8 mouse cellular contexts compared by ENCODE assay signal in the genomic region with DNA sequence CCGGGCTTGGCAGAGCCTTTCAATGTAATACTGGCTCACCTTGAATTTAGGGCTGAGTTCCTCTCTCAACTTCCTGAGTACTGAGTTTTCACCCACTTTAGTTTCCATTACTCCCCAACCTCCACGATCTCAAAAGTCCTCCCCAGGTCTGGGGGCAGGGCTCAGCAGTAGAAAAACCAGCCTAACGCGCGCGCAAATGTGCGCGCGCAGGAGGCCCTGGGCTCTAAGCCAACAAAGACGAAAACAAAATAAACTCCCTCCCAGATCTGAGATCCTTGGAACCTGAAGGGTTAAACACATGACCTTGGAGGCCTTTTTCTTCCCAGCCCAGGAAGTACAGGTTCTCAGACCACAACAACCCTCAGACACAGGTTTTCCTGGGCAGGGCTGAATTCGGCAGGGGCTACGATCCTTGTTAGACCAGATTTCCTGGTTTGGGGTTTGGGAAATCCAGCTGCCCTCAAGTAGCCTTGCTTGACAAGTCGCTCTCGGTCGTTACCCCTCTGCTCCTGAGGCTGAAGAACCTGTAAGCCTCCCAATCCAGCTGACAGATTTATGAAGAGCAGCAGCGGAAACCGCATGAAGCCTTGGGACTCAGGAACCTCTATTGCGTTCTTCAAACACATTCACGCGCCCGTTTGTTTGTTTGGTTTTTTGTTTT. TPM values are rescaled to one million over a fixed set of nuclear protein-coding genes. Genes with fewer than 3 reads are reported as not detected.
DNase-seq lines count a peak whose midpoint lies in the region; ATAC-seq lines count a peak whose summit lies in the region.

No protein-coding gene starts in this region.

- H3K27ac ChIP-seq in midbrain, embryonic 14.5 days (replicated peaks; ENCODE audit: low read depth, low read length) = no peak overlapping the region
- no peak overlapping the region for H3K27ac ChIP-seq in midbrain, embryonic 11.5 days (ENCODE audit: low read depth, low read length)
- peak overlapping the region; percentile 63 for H3K27ac ChIP-seq in embryonic facial prominence, embryonic 14.5 days (replicated peaks; ENCODE audit: low read depth, low read length)
- peak overlapping the region; percentile 77 for H3K27ac ChIP-seq in intestine, embryonic 15.5 days
- H3K27ac ChIP-seq in midbrain, embryonic 13.5 days = no peak overlapping the region

- H3K4me3 ChIP-seq in midbrain, embryonic 14.5 days (replicated peaks; ENCODE audit: low read depth, low read length) = no peak overlapping the region
- no peak overlapping the region for H3K4me3 ChIP-seq in midbrain, embryonic 11.5 days (ENCODE audit: low read depth, low read length)
- peak overlapping the region; percentile 23 for H3K4me3 ChIP-seq in embryonic facial prominence, embryonic 14.5 days (ENCODE audit: low read depth, low read length)
- peak overlapping the region; percentile 29 for H3K4me3 ChIP-seq in intestine, embryonic 15.5 days (replicated peaks)
- no peak overlapping the region for H3K4me3 ChIP-seq in midbrain, embryonic 13.5 days (replicated peaks)

- no peak overlapping the region for H3K9ac ChIP-seq in midbrain, embryonic 14.5 days (replicated peaks; ENCODE audit: low read length)
- H3K9ac ChIP-seq in midbrain, embryonic 11.5 days (ENCODE audit: low read length) = no peak overlapping the region
- peak overlapping the region; percentile 20; the same call in 1 of the 2 replicates for H3K9ac ChIP-seq in embryonic facial prominence, embryonic 14.5 days (ENCODE audit: low read depth, low read length)
- H3K9ac ChIP-seq in intestine, embryonic 15.5 days = peak overlapping the region; percentile 31; the same call in 1 of the 2 replicates
- no peak overlapping the region for H3K9ac ChIP-seq in midbrain, embryonic 13.5 days (replicated peaks)

- H3K36me3 ChIP-seq in midbrain, embryonic 14.5 days (ENCODE audit: control insufficient read depth, insufficient read depth, low read length) = no peaks in the 10 kb centered on the region
- H3K36me3 ChIP-seq in midbrain, embryonic 11.5 days (ENCODE audit: control insufficient read depth, insufficient read depth, low read length) = no peaks in the 10 kb centered on the region
- no peaks in the 10 kb centered on the region for H3K36me3 ChIP-seq in embryonic facial prominence, embryonic 14.5 days (ENCODE audit: control insufficient read depth, insufficient read depth, low read length)
- no peaks in the 10 kb centered on the region for H3K36me3 ChIP-seq in intestine, embryonic 15.5 days
- no peaks in the 10 kb centered on the region for H3K36me3 ChIP-seq in midbrain, embryonic 13.5 days

- H3K9me3 ChIP-seq in midbrain, embryonic 14.5 days (ENCODE audit: control insufficient read depth, low read length) = no peaks in the 10 kb centered on the region
- no peaks in the 10 kb centered on the region for H3K9me3 ChIP-seq in midbrain, embryonic 11.5 days (ENCODE audit: control insufficient read depth, low read length)
- no peaks in the 10 kb centered on the region for H3K9me3 ChIP-seq in embryonic facial prominence, embryonic 14.5 days (ENCODE audit: control insufficient read depth, low read length)
- no peaks in the 10 kb centered on the region for H3K9me3 ChIP-seq in intestine, embryonic 15.5 days
- no peaks in the 10 kb centered on the region for H3K9me3 ChIP-seq in midbrain, embryonic 13.5 days

- H3K4me2 ChIP-seq in midbrain, embryonic 14.5 days (ENCODE audit: low read length) = no peak overlapping the region
- H3K4me2 ChIP-seq in midbrain, embryonic 11.5 days = no peak overlapping the region
- peak overlapping the region; percentile 47 for H3K4me2 ChIP-seq in embryonic facial prominence, embryonic 14.5 days (ENCODE audit: low read depth, low read length)
- H3K4me2 ChIP-seq in intestine, embryonic 15.5 days (replicated peaks) = peak overlapping the region; percentile 64
- H3K4me2 ChIP-seq in midbrain, embryonic 13.5 days (replicated peaks) = no peak overlapping the region

- ATAC-seq in midbrain, embryonic 14.5 days (ENCODE audit: low FRiP score, low TSS enrichment) = no peak
- no peak for ATAC-seq in midbrain, embryonic 11.5 days (ENCODE audit: low FRiP score)
- ATAC-seq in embryonic facial prominence, embryonic 14.5 days (ENCODE audit: low read depth) = peak; percentile 53; the same call in 1 of the 2 replicates
- peak; percentile 48 for ATAC-seq in intestine, embryonic 15.5 days
- no peak for ATAC-seq in midbrain, embryonic 13.5 days

- H3K4me1 ChIP-seq in midbrain, embryonic 14.5 days (ENCODE audit: control insufficient read depth, insufficient read depth, low read length) = 0 out of 2 replicates have a peak, but pooled peaks cover 5% of the 10 kb centered on the region
- H3K4me1 ChIP-seq in midbrain, embryonic 11.5 days (ENCODE audit: control insufficient read depth, insufficient read depth, low read length) = peaks cover 4% of the 10 kb centered on the region; the same call in 1 of the 2 replicates
- peaks cover 8% of the 10 kb centered on the region; the same call in 1 of the 2 replicates for H3K4me1 ChIP-seq in embryonic facial prominence, embryonic 14.5 days (ENCODE audit: control insufficient read depth, insufficient read depth, low read length)
- H3K4me1 ChIP-seq in intestine, embryonic 15.5 days (replicated peaks) = peaks cover 10% of the 10 kb centered on the region
- H3K4me1 ChIP-seq in midbrain, embryonic 13.5 days (replicated peaks) = peaks cover 7% of the 10 kb centered on the region

- 61% methylated on average over 21 of the region's 21 CpGs for WGBS in midbrain, embryonic 14.5 days
- WGBS in midbrain, embryonic 11.5 days = 61% methylated on average over 21 of the region's 21 CpGs
- WGBS in embryonic facial prominence, embryonic 14.5 days = 40% methylated on average over 21 of the region's 21 CpGs
- WGBS in intestine, embryonic 15.5 days = 23% methylated on average over 21 of the region's 21 CpGs
- WGBS in midbrain, embryonic 13.5 days = 60% methylated on average over 21 of the region's 21 CpGs

- DNase-seq in midbrain, embryonic 14.5 days = peak; percentile 12
- DNase-seq in midbrain, embryonic 11.5 days (ENCODE audit: low spot score, missing footprints) = no peak
- DNase-seq in embryonic facial prominence, embryonic 14.5 days (ENCODE audit: low spot score) = peak; percentile 79
- peak; percentile 68 to 84 for DNase-seq in lung, adult 18-20 months
- peak; percentile 32 for DNase-seq in spleen, adult 12 weeks (ENCODE audit: low spot score)
- no peak for DNase-seq in cerebellum, adult 11-12 months

- no peaks in the 10 kb centered on the region for H3K27me3 ChIP-seq in midbrain, embryonic 14.5 days (ENCODE audit: control insufficient read depth, insufficient read depth, low read length)
- H3K27me3 ChIP-seq in midbrain, embryonic 11.5 days (ENCODE audit: control insufficient read depth, insufficient read depth, low read length) = no peaks in the 10 kb centered on the region
- no peaks in the 10 kb centered on the region for H3K27me3 ChIP-seq in embryonic facial prominence, embryonic 14.5 days (replicated peaks; ENCODE audit: control insufficient read depth, insufficient read depth, low read length)
- H3K27me3 ChIP-seq in intestine, embryonic 15.5 days (replicated peaks) = no peaks in the 10 kb centered on the region
- no peaks in the 10 kb centered on the region for H3K27me3 ChIP-seq in midbrain, embryonic 13.5 days

RNA-seq across cellular contexts. Expression of a gene that starts 45.6 kb away (rescaled TPM):
- 500 and 547 TPM in 2 replicates for polyA plus RNA-seq in midbrain, embryonic 14.5 days (2014; fragmentation: Nextera tagmentation; extraction: Ambion mirVana)
- polyA plus RNA-seq in midbrain, embryonic 11.5 days (2014; fragmentation: Nextera tagmentation; extraction: Ambion mirVana) = 532 and 574 TPM in 2 replicates
- polyA plus RNA-seq in embryonic facial prominence, embryonic 14.5 days (2014; fragmentation: Nextera tagmentation; extraction: Ambion mirVana) = 490 and 495 TPM in 2 replicates
- 459 and 464 TPM in 2 replicates for polyA plus RNA-seq in intestine, embryonic 15.5 days (2015; fragmentation: Nextera tagmentation; extraction: Ambion mirVana)
- polyA plus RNA-seq in midbrain, embryonic 13.5 days (2015; fragmentation: Nextera tagmentation; extraction: Ambion mirVana) = 511 and 563 TPM in 2 replicates

Comparison
In these comparisons a context has a peak if more than half of its experiments do, and no peak if none do; other contexts are left out.
1. DNase-seq: peak in midbrain, embryonic 14.5 days (single experiment), embryonic facial prominence, embryonic 14.5 days (single experiment), lung, adult 18-20 months (2 of 2) and spleen, adult 12 weeks (single experiment); none in midbrain, embryonic 11.5 days (single experiment) and cerebellum, adult 11-12 months (single experiment).
2. ATAC-seq: peak in embryonic facial prominence, embryonic 14.5 days (single experiment) and intestine, embryonic 15.5 days (single experiment); none in midbrain, embryonic 14.5 days (single experiment), midbrain, embryonic 11.5 days (single experiment) and midbrain, embryonic 13.5 days (single experiment).
3. H3K27ac ChIP-seq: peak in embryonic facial prominence, embryonic 14.5 days (single experiment) and intestine, embryonic 15.5 days (single experiment); none in midbrain, embryonic 14.5 days (single experiment), midbrain, embryonic 11.5 days (single experiment) and midbrain, embryonic 13.5 days (single experiment).
4. H3K4me2 ChIP-seq: peak in embryonic facial prominence, embryonic 14.5 days (single experiment) and intestine, embryonic 15.5 days (single experiment); none in midbrain, embryonic 14.5 days (single experiment), midbrain, embryonic 11.5 days (single experiment) and midbrain, embryonic 13.5 days (single experiment).
5. H3K4me3 ChIP-seq: peak in embryonic facial prominence, embryonic 14.5 days (single experiment) and intestine, embryonic 15.5 days (single experiment); none in midbrain, embryonic 14.5 days (single experiment), midbrain, embryonic 11.5 days (single experiment) and midbrain, embryonic 13.5 days (single experiment).
6. H3K9ac ChIP-seq: peak in embryonic facial prominence, embryonic 14.5 days (single experiment) and intestine, embryonic 15.5 days (single experiment); none in midbrain, embryonic 14.5 days (single experiment), midbrain, embryonic 11.5 days (single experiment) and midbrain, embryonic 13.5 days (single experiment).